Mouse (Mus musculus): Measurements from ENCODE around the gene Psen2.
A peak's percentile ranks its signal among the peaks of the same experiment; 100 is the strongest.

Gene Psen2

DNA sequence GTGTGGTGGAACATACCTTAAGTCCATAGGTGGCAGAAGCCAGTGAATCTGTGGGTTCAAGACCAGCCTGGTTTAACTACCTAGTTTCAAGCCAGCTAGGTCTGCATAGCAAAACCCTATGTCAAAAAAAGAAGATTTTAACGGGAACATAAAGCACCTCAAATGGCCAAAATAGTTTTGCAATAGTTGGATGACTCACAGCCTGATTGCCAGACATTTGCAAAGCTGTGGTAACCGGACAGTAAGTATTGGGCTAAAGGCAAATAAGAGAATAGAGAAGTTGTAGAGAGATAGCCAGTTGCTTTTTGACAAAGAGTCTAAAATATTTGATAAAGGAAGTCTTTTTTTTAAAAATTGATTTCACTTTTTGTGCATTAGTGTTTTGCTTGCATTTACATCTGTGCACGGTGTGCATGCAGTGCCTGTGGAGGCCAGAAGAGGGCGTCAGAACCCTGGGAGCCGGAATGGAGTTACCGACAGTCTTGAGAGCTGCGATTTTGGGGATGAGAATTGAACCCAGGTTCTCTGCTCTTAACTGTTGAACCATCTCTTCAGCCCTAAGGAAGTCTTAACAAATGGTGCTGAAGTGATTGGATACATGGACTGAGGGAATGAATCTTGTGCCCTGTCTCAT is at the start of gene Psen2:
TSS of gene Psen2 (minus strand) at position 75 of the 634 bp plus-strand sequence.
- peak in 1 of 2 experiments; percentile 38 for DNase-seq

DNA sequence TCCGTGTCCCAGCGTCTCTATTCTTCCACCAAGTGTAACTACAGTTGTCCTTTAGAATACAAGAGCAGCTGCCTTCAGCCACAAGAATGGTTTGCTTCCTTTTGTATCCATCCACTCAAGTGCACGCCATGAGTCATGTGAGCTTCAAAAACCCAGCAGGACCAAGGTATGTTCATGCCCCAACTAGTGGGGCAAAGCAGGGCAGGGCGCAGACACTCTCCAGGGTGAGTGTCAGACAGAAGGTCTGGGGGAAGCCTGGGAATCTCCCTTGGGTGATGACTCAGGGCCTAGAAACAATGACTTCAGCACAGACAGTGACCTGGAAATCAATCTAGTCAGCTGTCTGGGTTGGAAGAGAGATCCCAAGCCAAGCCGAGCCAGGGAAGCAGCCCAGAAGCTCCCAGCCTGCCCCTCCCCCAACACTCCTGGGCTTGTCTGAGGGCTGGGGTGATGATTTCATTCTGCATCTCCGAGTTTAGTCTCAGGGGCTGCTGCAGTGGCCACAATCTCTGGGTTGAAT is 49.6 kb upstream of the Psen2 start:
- no peak for DNase-seq

DNA sequence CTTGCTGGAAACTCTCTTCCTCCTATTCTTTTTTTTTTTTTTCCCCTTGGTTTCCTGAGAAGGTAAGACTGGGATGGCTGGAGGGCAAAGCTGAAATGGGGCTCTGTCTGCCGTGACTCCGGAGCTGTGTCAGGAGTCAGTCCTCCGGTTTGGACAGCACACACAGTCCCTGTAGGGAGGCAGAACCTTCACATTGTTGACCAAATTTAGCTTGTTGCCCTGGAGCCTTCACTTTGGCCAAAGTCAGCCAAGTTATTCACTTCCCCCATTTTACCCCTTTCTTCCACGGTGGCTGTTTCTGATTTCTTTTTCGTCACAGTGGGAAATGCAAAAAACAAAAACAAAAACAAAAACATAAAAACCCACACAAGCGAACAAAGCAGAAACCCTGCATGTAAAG is 49.0 kb upstream of the Psen2 start:
- no peak for DNase-seq

DNA sequence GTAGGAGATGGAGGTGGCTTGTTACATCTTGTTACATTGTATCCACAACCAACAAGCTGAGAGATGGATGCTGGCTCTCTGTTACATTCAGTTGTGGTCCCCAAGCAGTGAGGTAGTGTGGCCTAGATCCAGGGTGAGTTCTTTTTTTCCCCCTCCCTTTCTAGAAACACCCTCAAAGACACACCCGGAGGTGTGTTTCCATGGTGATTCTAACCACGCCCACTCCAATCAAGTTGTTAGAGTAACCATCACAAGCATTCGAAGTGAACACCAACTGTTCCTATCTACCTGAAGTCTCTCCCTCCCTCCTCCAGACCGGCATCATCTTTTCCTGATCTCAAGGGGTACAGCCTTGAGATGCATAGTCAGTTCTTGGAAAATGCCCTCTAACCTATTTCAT is 45.7 kb upstream of the Psen2 start:
- DNase-seq: no peak

DNA sequence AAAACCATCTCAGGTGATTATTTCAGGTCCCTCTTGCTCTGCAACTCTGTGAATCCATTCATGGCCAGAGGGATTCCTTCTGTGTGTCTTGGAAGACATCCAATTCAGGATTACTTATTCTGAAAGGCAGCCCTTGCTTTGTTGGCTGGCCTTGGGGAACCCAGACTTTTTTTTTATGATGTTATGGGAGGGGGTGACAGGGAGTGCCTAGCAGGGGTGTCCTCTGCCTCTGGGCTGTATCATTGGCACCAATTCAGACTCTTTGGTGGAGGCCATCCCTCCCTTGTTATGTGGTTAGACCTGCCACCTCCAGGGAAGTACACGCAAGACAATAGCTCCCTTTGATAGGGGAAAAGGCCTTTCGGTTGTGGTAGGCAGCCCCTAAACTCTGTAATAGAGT is 44.4 kb upstream of the Psen2 start:
- no peak for DNase-seq

DNA sequence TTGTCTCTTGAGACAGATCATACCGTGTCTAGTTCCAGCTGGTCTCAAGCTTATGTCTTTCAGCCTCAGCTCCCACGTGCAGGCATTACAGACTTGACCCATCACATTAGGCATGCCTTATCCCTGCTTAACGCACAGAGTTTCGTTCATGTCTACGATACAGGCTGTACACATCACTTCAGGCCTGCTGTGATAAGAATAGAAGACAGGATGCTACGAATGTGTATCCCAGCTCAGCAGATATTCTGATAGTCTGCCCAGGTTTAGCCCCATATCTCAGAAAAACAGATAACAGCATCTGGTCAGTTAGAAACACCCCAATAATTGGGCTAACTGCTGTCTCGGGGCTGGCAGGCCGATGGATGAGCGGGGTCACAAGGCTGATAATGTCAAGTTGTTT is 43.7 kb upstream of the Psen2 start:
- DNase-seq: no peak

DNA sequence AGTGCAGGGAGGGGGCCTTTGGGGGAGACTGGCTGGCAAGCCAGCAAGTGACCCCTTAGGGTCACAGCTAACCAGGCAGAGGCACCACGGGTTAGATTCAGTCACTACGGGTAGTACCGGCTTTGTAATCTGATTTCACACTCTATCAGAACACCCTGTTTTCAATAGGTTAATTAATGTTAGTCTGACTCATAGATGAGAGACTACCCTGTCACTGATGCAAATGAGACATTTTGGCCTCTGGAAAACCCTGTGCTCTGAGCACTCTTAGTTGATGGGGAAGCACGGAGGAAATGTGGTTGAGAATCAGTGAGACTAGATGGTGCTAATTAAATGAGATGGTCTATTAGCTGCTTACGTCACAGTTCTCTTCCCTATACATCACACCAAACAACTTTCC is 40.4 kb upstream of the Psen2 start:
- DNase-seq: no peak

DNA sequence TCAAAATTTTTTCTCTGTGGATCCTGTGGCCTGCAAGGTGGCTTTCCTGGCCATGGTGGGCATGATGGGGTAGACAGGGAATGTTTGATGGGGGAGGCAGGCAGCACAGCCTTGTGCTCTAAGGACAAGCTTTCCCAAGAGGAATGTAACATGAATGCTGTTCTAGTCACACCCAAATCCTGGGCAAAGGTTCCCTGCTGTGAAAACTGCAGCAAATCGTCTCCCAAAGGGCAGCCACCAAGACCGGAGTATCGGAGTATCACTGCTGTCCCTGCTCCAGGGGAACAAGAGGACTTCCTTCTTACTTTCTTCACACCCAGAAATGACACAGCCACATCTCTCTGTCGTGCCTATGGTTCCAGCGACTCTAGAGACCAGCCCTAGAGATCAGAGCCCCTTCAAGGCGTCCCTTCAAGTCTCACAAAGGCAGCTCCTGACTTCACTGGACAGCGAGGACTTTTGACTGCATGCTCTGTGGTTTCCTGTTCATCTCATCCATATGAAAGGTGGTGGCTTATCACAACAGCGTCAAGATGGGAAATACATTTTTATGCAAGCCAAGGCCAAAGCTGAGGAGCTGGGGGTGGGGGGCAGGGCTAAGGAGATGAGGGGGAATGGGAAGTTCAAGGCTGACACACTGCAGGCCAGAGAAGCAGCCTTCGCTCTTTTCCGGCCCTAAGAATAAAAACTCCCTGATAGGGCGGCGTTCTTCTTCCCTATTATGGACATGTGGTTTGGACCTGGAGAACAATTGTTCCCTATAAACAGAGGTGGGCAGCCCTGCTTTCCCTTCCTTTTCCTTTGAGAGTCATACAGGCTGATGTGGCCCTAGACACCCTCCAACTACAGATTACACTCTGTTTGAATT is 39.2 kb upstream of the Psen2 start:
- DNase-seq: no peak

DNA sequence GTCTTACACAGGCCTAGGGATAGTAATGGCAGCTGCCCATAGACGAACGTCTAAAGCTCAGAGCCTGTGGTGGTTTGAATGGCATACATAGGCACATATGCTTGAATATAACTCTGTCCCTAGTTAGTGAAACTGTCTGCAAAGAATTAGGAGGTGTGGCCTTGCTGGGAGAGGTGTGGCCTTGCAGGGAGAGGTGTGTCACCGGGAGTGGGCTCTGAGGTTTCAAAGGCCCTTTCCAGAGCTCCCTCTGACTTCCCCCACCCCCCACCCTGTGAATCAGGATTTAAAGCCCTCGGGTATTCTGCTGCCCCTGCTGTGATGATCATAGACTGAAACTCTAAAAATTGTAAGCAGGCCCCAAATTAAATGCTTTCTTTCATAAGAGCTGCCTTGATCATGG is 37.8 kb upstream of the Psen2 start:
- no peak for DNase-seq

DNA sequence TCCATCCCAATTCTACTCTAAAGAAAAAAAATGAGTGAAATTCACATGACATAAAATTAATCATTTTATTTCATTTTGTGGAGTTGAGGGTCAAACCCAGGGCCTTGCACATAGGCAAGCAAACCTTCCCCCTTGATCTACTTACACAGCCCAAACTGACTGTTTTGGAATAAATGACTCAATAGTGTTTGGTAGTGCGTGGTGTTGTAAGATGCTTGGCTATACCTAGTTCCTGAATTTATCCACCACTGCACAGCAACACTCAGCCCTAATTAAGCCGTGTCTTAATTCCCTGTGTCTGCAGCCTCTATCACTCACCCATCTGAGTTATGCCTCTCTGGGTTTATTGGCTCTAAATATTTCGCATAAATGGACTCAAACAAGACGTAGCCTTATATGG is 37.1 kb upstream of the Psen2 start:
- DNase-seq: no peak

DNA sequence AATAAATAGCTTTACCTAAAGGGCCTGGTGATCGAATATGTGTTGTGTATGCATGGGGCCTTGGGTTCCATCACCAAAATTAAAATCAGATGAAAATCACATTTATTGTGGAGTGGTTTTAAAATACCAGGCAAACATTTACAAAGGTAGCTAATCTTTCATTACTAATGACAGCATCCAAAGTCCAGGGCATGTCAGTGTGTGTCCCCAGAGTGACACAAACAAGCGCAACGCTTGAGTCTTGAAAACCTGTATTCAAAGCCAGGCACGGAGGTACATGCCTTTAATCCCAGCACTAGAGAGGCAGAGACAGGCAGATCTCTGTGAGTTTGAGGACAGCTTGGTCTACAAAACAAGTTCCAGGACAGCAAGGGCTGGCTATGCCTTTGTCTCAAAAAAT is 36.5 kb upstream of the Psen2 start:
- no peak for DNase-seq

DNA sequence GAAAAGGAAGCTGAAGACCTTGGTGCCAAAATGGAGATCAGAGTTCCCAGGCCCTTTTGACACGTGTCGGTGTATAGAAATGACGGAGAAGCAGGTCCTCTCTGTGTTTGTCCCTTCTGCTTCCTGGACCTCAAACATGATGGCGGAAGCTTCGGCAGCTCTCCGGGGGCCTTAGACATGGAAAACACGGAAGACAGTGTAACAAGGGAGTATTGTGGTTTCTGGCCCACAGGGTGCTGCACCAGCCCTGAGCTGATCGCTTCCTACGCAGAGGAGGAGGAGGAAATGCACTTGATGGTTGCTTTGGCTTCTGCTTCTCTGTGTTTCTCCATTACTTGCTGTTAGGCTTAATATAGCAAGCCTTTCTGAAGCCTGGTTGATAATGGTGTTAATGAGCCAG is 32.9 kb upstream of the Psen2 start:
- peak; percentile 20 to 31 for DNase-seq

DNA sequence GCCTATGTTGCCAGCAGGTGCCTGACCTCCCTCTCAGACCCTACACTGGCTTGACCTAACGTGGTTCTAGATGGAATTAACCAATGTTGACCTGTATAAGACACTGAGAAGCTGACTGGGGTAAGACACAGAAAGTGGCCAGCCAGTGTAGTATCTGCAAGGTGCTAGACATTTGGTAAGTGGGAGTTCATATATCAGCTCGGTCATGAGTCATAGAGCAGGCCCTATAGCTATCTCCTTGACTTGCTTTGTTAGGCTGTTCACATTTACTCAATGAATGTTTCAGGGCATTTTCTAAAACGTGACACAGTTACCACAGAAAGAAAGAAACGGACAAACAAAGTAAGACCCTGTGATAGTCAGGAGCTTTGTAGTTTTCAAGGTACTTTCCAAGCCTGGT is 27.1 kb upstream of the Psen2 start:
- no peak for DNase-seq

DNA sequence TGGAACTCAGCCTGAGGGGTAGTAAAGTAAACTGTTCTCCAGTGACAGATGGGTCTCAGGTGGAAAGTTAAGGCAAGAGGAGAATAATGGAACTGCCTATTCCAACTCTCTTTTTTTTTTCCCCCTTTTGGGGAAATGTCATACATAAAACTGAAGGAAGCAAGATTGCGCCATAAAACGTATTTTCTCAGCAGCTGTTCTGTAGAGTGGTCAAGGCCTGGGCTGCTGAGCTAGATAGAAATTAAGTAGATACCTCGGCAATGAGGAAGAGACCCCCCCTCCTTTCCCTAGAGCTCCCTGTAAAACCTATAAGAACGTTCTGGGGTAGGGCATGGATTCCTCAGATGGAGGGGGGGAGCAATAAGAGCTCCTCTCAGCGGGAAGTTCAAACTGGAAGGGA is 26.6 kb upstream of the Psen2 start:
- DNase-seq: no peak

DNA sequence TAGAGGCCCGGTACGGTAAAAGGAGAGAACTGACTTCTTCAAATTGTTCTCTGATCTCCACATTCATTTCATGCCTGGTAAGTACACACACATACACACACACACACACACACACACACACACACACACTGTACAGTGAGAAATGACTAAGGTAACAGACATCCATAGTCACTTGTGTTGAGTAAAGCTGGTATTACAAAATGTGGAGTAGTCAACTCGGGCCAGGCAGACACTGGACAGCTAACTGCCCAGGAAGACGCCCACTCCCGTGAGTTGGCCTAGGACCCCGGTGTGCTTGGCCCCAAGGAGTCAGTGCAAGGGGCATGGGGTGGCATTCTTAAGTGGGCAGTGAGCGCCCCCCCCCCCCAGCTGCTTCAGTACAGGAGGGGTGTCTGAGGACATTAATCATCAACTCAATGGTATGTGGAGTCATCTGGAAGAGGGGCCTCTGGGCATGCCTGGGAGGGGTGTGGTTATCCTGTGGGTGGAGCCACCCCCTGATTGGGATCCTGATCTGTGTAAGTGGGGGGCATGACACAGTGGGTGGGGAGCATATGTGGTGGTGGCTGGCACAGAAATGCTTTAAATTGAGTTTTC is 25.7 kb upstream of the Psen2 start:
- no peak for DNase-seq

DNA sequence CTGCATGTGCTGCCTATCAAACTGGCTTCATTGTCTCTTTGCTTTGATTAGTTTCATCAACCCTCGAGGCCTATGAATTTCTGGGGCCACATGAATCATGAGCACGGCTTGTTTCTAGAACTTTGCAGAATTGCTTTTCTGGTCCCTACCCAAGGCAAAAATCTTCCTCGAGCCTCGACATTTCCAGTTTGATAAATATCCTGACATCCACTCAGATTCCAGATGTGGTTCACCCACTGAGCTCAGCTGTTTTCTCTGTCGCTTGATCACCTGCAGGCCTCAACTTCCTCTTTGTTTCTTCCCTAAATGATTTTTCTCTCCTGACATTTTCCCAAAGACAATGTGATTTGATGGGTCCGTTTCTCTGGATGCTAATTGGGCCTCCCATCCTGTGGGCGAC is 25.0 kb upstream of the Psen2 start:
- no peak for DNase-seq

DNA sequence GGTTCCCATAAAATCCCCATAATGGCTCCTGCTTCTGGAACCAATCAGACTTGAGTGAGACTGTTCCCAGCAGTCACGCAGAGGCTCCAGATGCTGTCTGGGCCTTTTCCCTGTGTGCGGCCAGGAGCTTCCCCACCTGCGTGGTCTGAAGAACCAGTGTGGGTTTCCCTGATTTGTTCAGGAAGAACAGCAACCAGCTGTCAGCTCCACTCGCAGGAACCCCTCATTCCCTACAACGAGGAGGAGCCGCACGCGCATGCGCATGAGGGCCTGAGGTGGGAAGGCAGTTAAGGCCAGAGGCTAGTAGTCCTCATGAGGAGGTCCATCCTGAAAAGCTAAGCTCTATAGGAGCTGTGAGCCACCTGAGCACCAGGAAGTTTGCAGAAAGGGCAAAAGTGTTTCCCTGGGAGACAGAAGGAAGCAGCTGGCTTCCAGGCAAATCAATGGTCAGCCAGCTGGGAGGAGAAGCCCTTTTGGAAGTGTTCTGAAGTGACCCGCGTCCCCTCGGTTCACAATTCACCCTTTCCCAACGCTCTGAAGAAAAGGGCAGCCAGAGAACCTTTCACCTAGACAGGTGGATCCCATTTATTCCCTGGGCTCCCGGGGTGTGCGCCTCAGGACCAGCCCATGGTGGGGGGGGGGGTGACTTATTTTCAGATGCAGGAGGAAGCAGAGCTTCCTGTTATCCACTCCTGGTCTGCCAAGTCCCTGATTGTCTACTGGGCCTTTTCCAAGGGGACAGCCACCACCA is 23.0 kb upstream of the Psen2 start:
- no peak for DNase-seq

DNA sequence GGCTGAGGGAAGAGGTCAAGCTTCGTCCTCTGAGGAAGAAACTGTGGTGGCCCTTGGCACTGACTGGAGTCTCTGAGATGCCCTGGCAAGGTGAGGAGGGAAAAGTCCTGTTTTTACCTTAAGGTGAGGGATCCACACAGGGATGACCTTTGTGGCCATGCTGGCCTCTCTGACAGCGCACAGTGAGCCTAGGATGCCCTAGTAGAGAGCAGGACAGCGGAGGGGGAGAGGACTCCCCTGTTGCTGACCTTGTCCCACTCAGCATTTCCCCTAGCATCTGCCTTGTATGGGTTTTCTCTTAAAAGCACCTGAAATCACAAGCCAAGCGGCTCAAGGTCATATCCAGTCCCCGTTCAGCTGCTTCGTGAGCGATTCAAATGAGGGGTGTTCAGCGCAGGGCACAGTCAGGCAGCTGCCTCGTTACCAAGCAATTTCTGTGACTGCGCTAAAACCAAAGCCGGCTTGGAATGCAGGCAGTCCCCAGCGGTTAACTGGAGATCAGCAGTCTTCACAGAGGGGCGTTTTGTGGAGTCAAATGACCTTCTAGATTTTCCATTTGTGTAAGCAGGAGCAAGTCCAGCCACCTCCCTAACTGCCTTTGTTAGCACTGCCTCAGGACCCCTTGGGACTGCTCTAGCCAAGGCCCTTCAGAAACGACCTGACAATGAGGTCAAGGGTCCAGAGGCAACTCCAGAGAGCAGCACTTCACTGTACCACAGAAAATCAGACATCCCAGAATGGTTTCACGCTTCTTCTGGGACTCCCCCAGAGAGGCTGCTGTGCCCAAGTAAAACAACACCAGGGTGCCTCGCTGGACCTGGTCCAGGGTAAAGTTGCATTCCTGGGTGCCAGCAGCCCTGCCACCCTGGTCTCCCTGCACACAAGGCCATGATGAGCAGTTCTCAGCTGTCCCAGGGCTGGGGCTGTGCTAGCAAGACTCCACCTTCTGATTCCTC is 20.9 kb upstream of the Psen2 start:
- DNase-seq: no peak

DNA sequence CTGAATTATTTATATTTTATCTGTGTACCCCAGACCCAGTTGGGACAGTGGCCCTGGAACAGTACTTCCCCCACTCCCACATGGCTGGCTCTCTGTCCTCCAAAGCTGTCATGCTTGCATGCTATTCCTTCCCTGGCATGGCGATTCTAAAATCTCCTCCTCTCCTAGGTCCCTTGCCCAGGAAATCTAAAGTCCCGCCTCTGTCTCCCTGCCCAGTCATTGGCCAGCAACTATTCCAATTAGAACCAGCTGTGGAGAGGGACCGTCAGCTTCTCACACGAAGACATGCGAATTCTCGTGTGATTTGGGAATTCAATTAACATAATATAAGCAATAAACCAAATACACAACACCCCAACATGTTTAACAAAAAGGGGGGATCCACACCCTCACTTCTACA is 19.3 kb upstream of the Psen2 start:
- DNase-seq: no peak

DNA sequence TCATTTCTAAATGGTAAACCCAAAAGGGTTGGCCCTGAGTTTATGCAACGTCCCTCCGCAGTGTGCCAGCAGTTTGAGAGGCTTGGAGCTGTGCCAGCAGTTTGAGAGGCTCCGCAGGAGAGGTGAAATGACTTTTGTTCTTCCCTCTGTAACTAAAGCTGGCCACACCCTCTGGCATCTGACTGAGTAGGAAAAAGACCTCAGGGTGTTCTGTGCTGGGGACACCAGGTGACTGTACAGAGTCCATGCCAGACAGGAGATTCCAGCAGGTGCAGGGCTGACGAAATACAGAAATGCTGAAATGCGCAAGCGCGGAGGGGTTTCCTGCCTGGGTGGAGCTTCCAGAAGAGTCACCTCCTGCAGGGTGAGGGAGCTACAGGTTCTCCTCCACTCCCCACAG is 16.4 kb upstream of the Psen2 start:
- peak; percentile 52 to 68 for DNase-seq

DNA sequence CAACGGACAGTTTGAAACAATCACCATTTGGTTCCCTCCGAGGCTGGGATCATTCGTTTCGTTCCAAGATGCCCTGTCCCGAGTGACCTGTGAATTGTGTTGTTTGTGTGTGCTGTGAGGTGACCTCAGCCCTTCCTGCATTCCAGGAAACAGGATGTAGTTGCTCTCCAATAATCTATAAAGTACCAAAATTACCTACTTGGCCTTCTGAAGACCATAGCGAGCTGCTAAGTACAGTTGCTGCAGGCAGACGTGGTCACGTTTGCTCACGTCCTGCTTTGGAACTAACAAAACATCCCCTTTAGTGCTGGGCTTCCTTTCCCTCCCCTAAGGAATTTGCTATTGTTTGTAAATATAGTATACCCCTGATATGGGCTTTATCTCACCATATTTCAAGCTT is 14.3 kb upstream of the Psen2 start:
- DNase-seq: no peak

DNA sequence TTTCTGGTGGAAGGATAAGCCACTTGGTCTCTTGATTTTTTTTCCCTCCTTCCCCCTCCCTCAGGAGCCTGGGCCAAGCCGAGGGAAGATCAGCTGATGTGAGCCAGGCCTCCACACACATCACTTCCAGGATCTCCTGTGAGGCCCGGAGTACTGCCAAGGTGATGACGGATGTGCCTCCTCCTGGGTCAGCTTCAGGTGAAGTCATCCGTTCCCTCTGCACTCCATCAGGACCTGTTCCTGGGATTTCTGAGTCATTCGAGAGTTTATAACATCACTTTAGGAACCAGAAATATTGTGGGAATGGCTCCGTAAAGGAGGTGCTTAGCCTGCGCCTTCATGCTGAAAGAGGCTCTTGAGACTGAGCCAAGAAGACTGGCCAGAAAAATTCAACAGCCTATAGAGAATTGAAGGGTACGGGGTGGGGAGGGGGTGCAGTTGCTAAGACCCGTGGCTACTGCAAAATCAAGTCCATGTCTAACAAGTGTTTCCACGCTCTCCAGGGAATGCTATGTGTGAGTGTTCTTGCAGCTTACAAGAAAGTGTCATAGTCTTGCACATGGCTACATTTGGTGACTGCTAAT is 11.6 kb upstream of the Psen2 start:
- DNase-seq: no peak

All from spleen, adult 18-20 months (tissue).